Mouse (Mus musculus): ENCODE data around the gene Dusp7.

DNA sequence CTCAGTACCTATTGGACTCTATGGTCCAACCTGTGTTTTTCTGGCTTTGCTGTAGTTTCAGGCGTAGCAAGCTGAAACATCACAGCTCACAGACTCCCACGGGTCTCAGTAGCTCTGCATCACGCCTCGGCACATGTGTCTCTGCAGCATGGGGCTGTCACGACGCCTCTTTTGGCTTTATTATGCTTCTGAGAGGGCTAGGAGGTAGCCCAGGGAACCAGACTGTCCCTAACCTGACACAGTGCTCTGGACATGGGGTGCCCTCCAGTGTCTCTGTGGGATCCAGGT lies 2.9 kb downstream of the Dusp7 start:
- TF ChIP-seq TCF12 (IDR thresholded peaks at IDR 0.05; ENCODE audit: insufficient read depth, poor library complexity, severe bottlenecking) (no peak), POLR2A (IDR thresholded peaks at IDR 0.05; ENCODE audit: insufficient read length, low read depth) (no peak), USF1 (IDR thresholded peaks at IDR 0.05; ENCODE audit: low read depth) (no peak), POLR2AphosphoS2 (IDR thresholded peaks at IDR 0.05; ENCODE audit: insufficient read length, low read depth) (no peak)

All from myocyte (in vitro differentiated cells).